ENCODE assay signal across 8 mouse cellular contexts in the genomic region with DNA sequence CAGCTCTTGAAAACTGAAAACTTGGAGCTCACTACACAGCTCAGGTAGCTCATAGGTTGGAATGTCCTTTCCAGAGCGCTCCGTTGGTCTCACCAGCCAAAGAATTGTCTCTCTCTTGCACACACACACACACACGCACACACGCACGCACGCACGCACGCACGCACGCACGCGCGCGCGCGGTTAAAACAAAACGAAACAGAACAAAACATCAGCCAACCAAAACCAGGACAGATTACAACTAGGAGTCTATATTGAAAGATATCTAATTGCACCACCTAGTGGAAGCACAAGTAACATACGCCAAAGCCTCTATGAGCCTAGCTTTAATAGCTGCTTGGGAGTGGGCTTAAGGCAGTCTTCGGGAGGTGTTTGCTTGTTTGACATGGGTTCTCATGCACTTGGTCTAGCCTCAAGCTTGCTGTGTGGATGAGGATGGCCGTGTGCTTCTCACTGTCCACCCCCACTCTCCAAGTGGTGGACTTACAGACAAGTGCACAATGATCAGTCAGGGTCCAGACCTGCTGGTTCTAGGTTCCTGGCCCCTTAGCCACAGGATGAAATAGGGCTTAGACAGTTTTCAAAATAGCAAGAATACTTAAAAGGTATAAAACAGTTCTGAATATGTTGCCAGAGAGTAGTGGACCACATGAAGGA. TPM values are rescaled to one million over a fixed set of nuclear protein-coding genes. Genes with fewer than 3 reads are reported as not detected.
DNase-seq lines count a peak whose midpoint lies in the region; ATAC-seq and TF ChIP-seq lines count a peak whose summit lies in the region.

No protein-coding gene starts in this region.

- H3K27me3 ChIP-seq in E14TG2a.4 (ENCODE audit: insufficient read depth, low read length): no peaks in the 10 kb centered on the region
- H3K27me3 ChIP-seq in heart, embryonic 15.5 days: 0 out of 2 replicates have a peak, but pooled peaks cover 5% of the 10 kb centered on the region
- H3K27me3 ChIP-seq in liver, embryonic 13.5 days: no peaks in the 10 kb centered on the region

- H3K9me3 ChIP-seq in E14TG2a.4 (ENCODE audit: low read length): no peaks in the 10 kb centered on the region
- H3K9me3 ChIP-seq in heart, embryonic 15.5 days (replicated peaks): no peaks in the 10 kb centered on the region
- H3K9me3 ChIP-seq in liver, embryonic 13.5 days (replicated peaks): no peaks in the 10 kb centered on the region

- 12% methylated on average over 20 of the region's 20 CpGs for WGBS in heart, embryonic 15.5 days
- WGBS in liver, embryonic 13.5 days (ENCODE audit: insufficient replicate concordance): 3% methylated on average over 20 of the region's 20 CpGs

- H3K4me1 ChIP-seq in E14TG2a.4 (replicated peaks; ENCODE audit: low read depth, low read length): peaks cover 13% of the 10 kb centered on the region
- no peaks in the 10 kb centered on the region for H3K4me1 ChIP-seq in brown adipose tissue, adult 24 weeks (ENCODE audit: control insufficient read depth, insufficient read depth, insufficient read length, low read length)
- no peaks in the 10 kb centered on the region for H3K4me1 ChIP-seq in heart, embryonic 15.5 days (replicated peaks)
- H3K4me1 ChIP-seq in liver, embryonic 13.5 days (replicated peaks): peaks cover 27% of the 10 kb centered on the region

- H3K9ac ChIP-seq in heart, embryonic 15.5 days: peak overlapping the region; percentile 56
- H3K9ac ChIP-seq in liver, embryonic 13.5 days: peak overlapping the region; percentile 71

- H3K4me3 ChIP-seq in E14TG2a.4 (replicated peaks; ENCODE audit: low read length): no peak overlapping the region; the same call in 1 of the 2 replicates
- H3K4me3 ChIP-seq in brown adipose tissue, adult 24 weeks (ENCODE audit: insufficient read depth, low read depth, low read length): peak overlapping the region; percentile 74
- peak overlapping the region; percentile 59 for H3K4me3 ChIP-seq in heart, embryonic 15.5 days
- peak overlapping the region; percentile 65 for H3K4me3 ChIP-seq in liver, embryonic 13.5 days (replicated peaks)

- peak; percentile 36 for DNase-seq in fibroblast of lung, adult 2 months (ENCODE audit: low read depth)
- DNase-seq in kidney, postnatal 14 days: peak; percentile 68
- peak; percentile 27 for DNase-seq in liver, embryonic 13.5 days
- peak; percentile 73 for DNase-seq in neural tube, embryonic 10.5 days (ENCODE audit: extremely low spot score, low spot score)
- peak; percentile 53 for DNase-seq in testis, postnatal 10 days (ENCODE audit: low spot score)

- no peaks in the 10 kb centered on the region for H3K36me3 ChIP-seq in E14TG2a.4 (ENCODE audit: insufficient read depth, low read length)
- H3K36me3 ChIP-seq in heart, embryonic 15.5 days: no peaks in the 10 kb centered on the region
- H3K36me3 ChIP-seq in liver, embryonic 13.5 days: no peaks in the 10 kb centered on the region

- peak overlapping the region; percentile 38; the same call in 1 of the 2 replicates for H3K27ac ChIP-seq in brown adipose tissue, adult 24 weeks (replicated peaks; ENCODE audit: low read depth, low read length)
- peak overlapping the region; percentile 56; the same call in 1 of the 2 replicates for H3K27ac ChIP-seq in heart, embryonic 15.5 days
- peak overlapping the region; percentile 80 for H3K27ac ChIP-seq in liver, embryonic 13.5 days

- peak; percentile 55 for TF ChIP-seq CTCF in E14TG2a.4 (conservative IDR thresholded peaks at IDR 0.05; ENCODE audit: low read length)

- H3K4me2 ChIP-seq in heart, embryonic 15.5 days: peak overlapping the region; percentile 69
- H3K4me2 ChIP-seq in liver, embryonic 13.5 days: peak overlapping the region; percentile 73

- peak; percentile 77 for ATAC-seq in heart, embryonic 15.5 days (replicated peaks; ENCODE audit: insufficient number of reproducible peaks, insufficient read depth, low FRiP score, low read depth)
- peak; percentile 78 for ATAC-seq in liver, embryonic 13.5 days (ENCODE audit: low read depth)

RNA-seq across cellular contexts. Expression of a gene that starts 16.3 kb away (rescaled TPM):
- polyA plus RNA-seq in brown adipose tissue, adult 24 weeks (2012; ENCODE audit: insufficient read depth, insufficient read length, missing spikeins): 12.2 and 13.9 TPM in 2 replicates
- 17.2 and 18.6 TPM in 2 replicates for polyA plus RNA-seq in heart, embryonic 15.5 days (2015; fragmentation: Nextera tagmentation; extraction: Ambion mirVana)
- 18.2 and 20.9 TPM in 2 replicates for polyA plus RNA-seq in liver, embryonic 13.5 days (2015; fragmentation: Nextera tagmentation; extraction: Ambion mirVana)

RNA-seq across cellular contexts. Expression of a gene that starts 26.8 kb away (rescaled TPM):
- polyA plus RNA-seq in brown adipose tissue, adult 24 weeks (2012; ENCODE audit: insufficient read depth, insufficient read length, missing spikeins): 24.5 and 25.4 TPM in 2 replicates
- polyA plus RNA-seq in heart, embryonic 15.5 days (2015; fragmentation: Nextera tagmentation; extraction: Ambion mirVana): 17.2 and 20.0 TPM in 2 replicates
- 20.0 and 24.3 TPM in 2 replicates for polyA plus RNA-seq in liver, embryonic 13.5 days (2015; fragmentation: Nextera tagmentation; extraction: Ambion mirVana)

RNA-seq across cellular contexts. Expression of a gene that starts 34.9 kb away (rescaled TPM):
- 76.0 and 80.9 TPM in 2 replicates for polyA plus RNA-seq in brown adipose tissue, adult 24 weeks (2012; ENCODE audit: insufficient read depth, insufficient read length, missing spikeins)
- polyA plus RNA-seq in heart, embryonic 15.5 days (2015; fragmentation: Nextera tagmentation; extraction: Ambion mirVana): 140 and 148 TPM in 2 replicates
- polyA plus RNA-seq in liver, embryonic 13.5 days (2015; fragmentation: Nextera tagmentation; extraction: Ambion mirVana): 126 and 153 TPM in 2 replicates
